Mouse (Mus musculus): Measurements from ENCODE around the gene Cdon.

DNA sequence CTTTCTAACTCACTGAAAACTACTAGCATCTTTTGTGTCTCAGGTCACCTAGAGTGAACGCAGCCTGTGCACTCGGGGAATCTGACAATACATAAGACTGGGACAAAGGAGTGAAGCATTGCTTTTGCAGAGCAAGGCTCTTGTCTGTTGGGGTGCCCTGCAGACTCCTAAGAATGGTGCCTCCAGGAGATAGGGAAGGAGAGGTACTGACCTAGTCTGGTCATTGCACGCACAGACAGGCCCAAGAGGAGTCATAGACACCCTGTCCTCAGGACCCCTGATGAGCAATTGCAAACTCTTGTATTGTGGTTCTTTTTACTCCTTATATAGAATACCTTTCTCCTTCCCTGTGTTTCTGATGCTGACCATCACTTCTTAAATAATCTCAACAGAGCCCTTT is 13.4 kb downstream of the Cdon start:
- TF ChIP-seq CTCF (IDR thresholded peaks at IDR 0.05; ENCODE audit: low read depth) (no peak), EP300 (IDR thresholded peaks at IDR 0.05; ENCODE audit: low read depth) (no peak)
